Mouse (Mus musculus): Measurements from ENCODE around the gene Gm4724. TPM values are rescaled to one million over a fixed set of nuclear protein-coding genes. Genes with fewer than 3 reads are reported as not detected.
"Not testable (repeated sequence)": the region's sequence is repeated elsewhere in the genome, so short reads cannot be mapped to it uniquely, and the experiment has no call there.

The Gm4724 gene
- polyA plus RNA-seq (2015; fragmentation: Nextera tagmentation; extraction: Ambion mirVana), result 24.9 and 28.2 TPM in 2 replicates

- not testable (repeated sequence) for H3K4me1 ChIP-seq (replicated peaks); H3K9me3 ChIP-seq; H3K27me3 ChIP-seq; H3K4me2 ChIP-seq; H3K4me3 ChIP-seq; H3K36me3 ChIP-seq; ATAC-seq (ENCODE audit: low FRiP score, low read depth); H3K9ac ChIP-seq; H3K27ac ChIP-seq (replicated peaks)
- WGBS, result no CpG with 5 or more reads among the region's 4 CpGs
Observed at GRCm38 (mm10) chr2:175435707-175436106, at the start of gene Gm4724. Gene Gm4724, minus strand, starts transcription at chr2:175435807.

- not testable (repeated sequence) for H3K4me2 ChIP-seq; H3K9ac ChIP-seq; H3K4me3 ChIP-seq; ATAC-seq (ENCODE audit: low FRiP score, low read depth); H3K9me3 ChIP-seq; H3K27me3 ChIP-seq; H3K36me3 ChIP-seq; H3K4me1 ChIP-seq (replicated peaks); H3K27ac ChIP-seq (replicated peaks)
- WGBS, result no CpG with 5 or more reads among the region's 6 CpGs
Observed at GRCm38 (mm10) chr2:175469685-175470084, 34.1 kb upstream of the Gm4724 start, which contains the start of gene Zfp965. Gene Zfp965, plus strand, starts transcription at chr2:175469985.

Other genes starting within 250 kb of the Gm4724 start
- gene Gm14391, start 228.9 kb downstream of the Gm4724 start, polyA plus RNA-seq (2015; fragmentation: Nextera tagmentation; extraction: Ambion mirVana), result 11.0 and 12.4 TPM in 2 replicates
- 2.1 and 2.4 TPM in 2 replicates for gene Gm14440, start 160.7 kb downstream of the Gm4724 start, polyA plus RNA-seq (2015; fragmentation: Nextera tagmentation; extraction: Ambion mirVana)
- gene Gm4631, start 97.6 kb downstream of the Gm4724 start, polyA plus RNA-seq (2015; fragmentation: Nextera tagmentation; extraction: Ambion mirVana), result 16.8 and 19.4 TPM in 2 replicates
- 3.2 and 4.8 TPM in 2 replicates for gene Zfp968, start 63.4 kb downstream of the Gm4724 start, polyA plus RNA-seq (2015; fragmentation: Nextera tagmentation; extraction: Ambion mirVana)
- gene Zfp965, start 34.2 kb upstream of the Gm4724 start, polyA plus RNA-seq (2015; fragmentation: Nextera tagmentation; extraction: Ambion mirVana), result 6.6 and 6.9 TPM in 2 replicates
- gene Gm11007, start 208.2 kb upstream of the Gm4724 start, polyA plus RNA-seq (2015; fragmentation: Nextera tagmentation; extraction: Ambion mirVana), result not detected in 2 replicates